Mouse (Mus musculus): ENCODE measurements at regions not wholly inside any gene's neighbourhood (a gene's known extent, or its start where the extent isn't known, plus 50 kb on each side); places are given as distances from the start of the nearest gene placed in this dataset.
A peak's percentile ranks its signal among the peaks of the same experiment; 100 is the strongest.
"Not testable (repeated sequence)": the region's sequence is repeated elsewhere in the genome, so short reads cannot be mapped to it uniquely, and the experiment has no call there.

DNA sequence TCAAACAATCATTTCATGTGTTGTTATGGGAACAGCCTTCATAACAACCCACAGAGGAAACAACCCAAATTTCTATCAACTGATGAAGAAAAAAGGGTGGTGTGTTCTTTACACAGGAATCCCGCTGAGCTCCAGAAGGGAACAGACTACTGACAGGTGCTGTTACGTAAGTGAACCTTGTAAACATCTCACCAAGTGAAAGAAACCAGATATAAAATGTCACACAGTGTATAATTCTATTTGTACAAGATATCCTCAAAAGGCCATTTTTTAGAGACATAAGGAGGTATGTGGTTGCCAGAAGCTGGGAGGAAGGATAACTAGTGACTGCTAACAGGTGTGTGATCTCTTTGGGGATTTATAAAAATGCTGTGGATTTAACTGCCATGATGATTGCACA lies 119.9 kb downstream of the Plod2 start:
- no peak for DNase-seq

DNA sequence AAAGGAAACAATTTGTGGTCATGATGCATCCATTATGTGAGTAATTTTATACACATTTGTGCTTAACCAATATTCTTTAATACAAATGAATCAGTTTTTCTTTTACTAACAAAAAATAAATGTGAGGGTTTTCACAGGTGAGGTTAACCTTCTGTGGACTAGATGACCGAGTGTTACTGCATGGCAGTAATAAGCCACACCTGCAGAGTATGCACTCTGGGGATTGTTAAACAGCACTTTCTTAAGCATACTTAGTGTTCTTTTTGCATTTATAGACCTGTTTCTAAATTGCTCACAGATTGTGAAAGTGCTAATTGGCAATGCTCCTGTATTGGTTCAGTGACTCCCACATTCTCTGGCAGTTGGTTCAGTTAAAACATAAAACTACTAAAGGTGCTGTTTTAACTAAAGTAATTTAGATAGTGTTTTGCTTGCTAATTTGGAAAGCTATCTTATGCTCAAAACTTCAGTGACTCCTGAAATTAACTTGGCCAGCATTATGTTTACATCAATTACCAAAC lies 125.4 kb downstream of the Plod2 start:
- DNase-seq: no peak

DNA sequence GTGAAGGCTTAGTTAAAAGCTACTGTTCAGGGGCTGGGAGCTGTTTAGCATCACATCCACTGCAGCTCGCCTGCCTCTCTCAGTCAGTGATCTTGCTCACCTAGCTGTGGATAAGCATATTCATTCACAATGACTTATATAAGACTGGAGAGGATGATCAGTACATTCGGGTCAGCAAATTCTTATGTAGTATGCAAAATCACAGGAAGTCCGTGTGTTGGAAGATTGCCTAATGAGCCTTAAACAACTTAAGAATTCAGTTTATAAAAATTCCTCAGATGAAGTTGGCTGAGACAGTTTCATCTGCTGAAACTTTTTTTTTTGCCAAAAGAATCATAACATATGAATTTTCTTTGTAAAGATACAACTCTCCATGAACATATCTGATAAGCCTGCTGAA lies 129.9 kb downstream of the Plod2 start:
- no peak for DNase-seq

DNA sequence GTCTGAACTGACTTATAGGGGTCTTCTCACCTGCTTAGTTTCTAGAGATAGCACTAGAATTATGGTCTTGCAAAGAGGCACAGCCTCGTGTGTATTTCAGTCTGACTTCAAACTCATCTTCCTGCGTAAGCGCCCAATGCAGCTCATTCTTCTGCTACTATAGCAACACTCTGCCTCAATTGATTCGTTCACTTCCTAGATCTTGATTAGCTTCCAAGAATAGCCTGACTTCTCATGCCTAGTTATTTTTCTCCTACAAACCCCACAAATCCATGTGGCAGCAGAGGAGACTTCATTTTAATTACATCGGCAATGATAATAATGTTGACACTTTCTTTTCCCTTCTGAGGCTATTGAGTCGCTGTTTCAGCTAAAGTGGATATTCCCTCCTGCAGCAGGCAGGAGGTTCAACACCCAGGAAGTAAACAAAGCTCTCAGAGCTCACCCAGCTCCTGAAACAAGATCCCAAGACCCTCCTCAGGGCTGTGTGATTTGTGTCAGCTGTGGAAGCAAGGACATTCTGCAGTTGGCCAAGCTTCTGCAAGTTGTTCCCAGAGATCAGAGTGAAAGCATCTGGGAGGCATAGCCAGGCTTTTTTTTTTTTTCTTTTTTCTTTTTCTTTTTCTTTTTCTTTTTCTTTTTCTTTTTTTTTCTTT lies 152.5 kb downstream of the Plod2 start:
- DNase-seq: no peak

DNA sequence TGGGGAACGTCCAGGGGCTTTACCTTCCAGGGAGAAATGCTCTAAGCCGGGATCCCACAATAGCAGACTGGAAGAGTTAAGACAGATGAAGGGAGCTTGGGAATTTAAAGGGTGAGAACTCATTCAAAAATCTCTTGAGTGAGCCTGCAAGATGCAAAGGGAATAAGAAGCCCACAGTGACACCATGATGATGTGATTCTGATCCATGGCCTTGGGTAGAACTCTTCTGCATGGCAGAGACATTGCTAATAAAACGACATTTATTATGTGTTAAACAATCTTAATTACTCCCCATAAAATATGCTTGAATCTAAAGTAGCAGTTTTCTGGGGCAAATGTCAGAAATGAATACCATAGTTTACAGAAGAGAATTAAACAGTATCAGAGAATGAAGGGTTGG lies 155.9 kb downstream of the Plod2 start:
- no peak for DNase-seq

DNA sequence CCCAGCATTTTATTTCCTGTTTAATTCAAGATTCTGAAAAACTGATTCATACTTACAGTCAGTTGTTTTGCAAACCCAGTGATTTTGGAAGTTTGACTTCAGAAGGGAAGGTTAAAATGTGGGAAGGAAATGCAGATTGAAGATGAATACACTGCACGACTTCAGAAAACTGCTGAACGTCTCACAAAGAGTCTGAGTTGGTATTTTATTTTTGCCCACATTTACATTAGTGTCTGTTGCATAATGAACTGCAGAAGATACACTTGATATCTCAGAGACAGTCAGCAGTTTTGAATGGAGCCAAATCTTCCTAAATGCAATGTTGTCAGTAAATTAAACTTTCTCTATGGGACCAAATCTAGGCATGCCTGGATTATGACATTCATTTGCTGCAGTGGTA lies 162.7 kb downstream of the Plod2 start:
- DNase-seq: no peak

DNA sequence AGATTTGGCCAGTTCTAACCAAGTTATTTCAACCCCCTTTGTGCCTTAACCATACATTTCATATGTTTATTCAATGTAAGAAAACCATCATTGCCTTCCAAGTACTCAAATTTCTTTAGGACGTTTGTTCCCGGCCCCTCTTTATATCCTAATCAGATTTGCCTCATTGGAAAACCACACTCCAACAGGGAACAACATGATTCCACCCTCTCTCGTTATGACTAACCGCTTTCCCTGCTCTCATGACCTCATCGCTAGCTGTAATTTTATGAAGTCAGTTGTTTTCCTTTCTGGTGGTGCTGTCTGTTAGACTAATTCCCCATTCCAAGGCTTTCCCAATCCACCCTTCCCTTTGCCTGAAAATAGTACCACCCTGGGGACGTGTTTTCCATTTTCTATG lies 165.0 kb downstream of the Plod2 start:
- DNase-seq: no peak

DNA sequence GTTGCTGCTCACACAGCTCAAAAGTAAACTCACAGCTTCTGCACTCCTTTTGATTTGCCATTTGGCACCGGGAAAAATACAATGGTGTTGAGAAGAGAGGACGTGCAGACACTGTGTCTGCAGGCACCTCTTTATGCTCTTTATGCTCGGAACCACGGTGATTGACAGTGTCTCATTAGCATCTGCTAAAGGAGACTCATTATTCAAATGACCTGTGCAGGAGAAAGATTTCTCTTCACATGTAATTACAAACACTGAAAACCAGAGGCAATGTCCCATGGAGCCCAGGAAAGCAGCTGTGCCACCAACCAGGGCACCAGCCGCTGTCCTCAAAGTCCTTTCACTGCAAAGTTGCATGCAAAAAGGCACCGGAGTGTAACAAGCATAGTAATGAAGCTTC lies 175.2 kb downstream of the Plod2 start:
- DNase-seq: no peak

DNA sequence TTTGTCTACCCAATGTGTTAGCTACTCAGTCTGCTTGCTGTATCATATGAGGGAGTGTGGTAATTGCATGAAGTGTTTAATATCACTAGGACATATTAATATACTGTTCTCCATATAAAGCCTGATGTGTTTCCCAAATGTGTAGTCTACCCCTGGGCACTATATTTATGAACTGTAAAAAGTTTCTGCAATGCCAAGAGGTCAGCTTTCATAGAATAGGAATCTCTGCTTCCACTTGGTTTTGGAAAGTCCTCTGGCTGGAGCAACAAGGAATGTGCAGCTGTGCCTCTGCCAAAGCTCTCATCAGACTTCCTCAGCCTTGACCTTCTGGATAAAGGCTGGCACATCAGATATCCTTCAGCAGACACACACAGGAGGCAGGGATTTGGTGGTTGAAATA lies 176.3 kb downstream of the Plod2 start:
- peak; percentile 8 for DNase-seq

DNA sequence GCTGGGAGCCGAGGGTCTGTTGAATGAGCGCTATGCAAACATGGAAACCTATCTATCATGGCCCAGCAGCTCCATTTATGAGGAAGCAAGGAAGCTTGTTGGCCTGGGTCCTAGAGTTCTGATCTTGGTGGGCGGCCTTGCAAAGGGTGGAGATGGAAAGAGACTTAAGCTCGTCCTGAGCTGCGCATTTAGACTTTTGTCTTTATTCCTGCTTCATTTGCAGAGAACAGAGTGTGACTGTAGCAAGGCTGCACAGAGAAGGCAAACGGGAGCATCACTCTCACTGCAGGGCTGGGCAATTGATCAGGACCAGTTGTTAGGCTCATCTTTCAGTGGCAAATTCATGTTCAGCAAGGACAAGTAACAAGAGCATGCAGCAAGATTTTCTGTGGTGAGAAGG lies 177.2 kb downstream of the Plod2 start:
- no peak for DNase-seq

DNA sequence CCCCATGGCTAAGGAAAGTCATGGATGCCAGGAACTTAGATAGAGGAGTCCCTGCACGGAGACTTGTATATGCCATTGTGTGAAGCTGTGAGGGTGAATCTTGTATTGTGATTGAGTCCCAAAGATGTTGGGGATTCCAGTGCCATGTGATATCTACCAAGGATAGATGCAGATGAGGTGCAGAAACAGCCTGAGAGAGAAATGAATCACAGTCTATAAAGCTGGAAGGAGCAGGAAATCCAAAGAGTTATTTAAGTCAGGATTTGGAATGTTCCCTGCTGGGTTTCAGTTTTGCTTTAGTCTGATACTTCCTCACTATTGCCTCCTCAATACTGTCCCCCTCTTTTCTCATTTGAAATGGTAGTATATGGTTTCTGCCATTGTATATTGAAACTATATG lies 186.8 kb downstream of the Plod2 start:
- DNase-seq: no peak

DNA sequence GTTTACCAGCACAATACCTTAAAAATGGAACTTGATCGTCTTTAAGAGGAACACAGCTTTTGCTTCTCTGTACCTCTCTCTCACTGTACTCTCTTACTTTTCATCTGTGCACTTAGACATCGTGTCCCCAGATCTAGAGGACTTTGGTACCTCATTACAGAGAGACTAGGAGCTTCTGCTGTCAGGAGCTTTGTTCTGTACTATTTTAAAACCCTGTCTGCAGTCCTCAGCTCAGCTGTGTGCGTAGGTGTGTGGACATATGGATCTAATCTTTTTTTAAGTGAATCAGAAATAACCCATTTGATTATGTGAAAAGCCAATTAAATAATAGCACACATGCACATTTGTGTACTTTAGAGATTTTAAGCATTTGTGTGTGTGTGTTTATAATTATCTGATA lies 189.4 kb downstream of the Plod2 start:
- DNase-seq: no peak

DNA sequence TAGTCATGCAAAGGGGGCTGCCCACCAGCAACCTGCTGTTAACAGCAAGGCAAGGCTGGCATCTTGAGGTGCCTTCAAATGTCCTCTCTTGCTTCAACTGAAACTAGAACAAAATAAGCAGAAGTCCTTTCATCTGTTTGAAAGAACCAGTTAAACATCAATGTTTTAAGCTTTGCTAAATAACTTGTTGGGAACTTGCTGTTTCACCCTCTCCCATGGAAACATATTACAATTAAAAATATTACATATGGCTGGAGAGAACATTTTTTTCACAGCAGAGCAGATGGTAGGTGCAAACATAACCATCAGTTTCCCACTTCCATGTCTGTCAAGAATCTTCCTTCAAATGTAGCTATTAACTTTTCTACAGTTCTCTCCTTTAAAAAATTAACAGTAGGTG lies 225.5 kb downstream of the Plod2 start:
- no peak for DNase-seq

DNA sequence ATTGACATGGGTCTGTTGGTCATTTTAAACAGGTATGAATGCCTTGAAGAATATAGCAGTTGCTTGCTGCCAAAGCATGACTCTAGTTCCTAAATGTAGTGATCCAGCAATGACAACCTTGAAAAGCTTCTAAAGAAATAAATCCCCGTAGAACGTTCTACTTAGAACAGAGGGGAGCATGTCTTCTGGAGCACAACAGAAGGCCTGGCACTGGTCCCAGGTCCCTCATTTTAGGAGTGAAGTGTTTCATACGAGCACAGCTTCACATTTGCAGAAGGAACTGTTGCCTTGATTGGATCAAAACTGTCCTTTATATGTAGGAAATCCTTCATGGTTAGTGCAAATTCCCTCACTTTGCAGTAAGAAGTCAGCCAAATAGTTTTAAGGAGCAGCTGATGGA lies 226.4 kb downstream of the Plod2 start:
- no peak for DNase-seq

DNA sequence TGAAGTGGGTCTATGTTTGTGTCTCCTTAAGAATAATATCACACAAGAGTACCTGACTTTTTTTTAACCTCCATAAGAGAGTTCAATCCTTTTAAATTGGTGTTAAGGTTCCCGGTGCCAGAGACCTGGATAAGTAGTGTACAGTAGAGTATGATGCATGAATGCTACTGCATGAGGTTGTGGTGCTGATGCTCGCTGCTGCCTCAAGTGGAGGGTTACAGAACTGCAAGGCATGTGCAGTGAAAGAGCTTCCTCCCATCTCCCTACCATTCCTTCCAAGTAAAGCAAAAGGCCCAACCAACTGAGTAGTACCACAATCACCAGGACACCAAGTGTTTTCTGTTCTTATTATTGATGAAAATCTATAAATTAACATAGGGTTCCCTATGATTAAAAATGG lies 227.5 kb downstream of the Plod2 start:
- peak; percentile 8 for DNase-seq

DNA sequence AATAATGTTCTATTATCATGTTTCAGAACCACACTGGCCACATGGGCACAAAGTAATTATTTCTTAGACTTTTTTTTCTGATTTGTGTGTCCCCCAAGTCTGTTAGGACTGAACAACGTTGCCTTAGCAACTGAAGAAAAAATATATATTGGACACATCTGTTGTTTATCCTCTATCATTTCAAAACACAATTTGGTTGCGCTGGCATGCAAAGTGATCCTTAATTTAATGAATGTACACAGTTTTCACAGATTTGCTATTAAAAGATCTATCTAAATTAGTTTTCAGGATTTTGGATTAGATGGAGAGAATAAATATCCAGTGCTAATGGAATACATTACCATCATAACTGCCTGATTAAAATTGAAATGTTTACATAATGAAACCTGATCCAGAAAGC lies 229.0 kb downstream of the Plod2 start:
- DNase-seq: no peak

DNA sequence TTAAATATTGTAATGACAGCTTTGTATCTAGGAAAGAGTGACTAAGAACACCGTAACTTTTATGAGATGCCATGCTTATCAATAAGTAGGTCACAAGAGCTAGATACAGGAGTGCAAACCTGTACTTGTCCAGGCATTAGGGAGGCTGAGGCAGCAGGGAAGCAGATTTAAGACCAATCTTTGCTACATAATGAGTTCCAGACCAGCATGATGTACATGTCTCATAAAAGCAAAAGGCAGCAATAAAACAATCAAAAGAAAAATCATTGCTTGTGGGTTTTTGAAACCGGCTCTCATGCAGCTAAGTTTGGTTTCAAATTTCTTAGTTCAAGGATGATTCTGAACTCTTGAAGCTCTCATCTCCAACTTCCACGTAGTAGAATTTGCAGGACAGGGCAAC lies 229.7 kb downstream of the Plod2 start:
- DNase-seq: no peak

DNA sequence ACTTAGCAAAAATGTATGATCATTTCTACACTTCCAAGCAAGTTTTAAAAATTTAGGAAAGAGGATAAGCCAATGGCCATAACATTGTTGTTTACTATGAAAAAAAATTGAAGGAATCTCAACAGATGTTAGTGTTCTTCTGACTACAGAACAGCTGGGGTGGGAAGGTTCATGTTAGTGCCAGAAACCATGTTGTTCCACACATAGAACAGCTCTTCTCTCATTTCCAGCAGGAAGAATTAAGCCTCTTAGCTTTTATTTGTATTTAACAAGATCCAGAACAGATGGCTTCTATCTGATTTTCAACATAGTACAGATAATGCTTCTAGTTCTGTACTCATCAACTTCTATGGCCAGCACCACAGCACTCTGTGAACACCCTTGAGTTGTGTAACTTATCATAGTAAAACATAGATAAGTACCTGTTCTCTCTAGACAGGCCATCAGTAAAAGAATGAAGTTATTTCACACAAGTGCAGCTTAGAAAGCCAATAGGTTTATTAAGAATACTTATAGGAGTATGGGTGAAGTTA lies 241.0 kb downstream of the Plod2 start:
- DNase-seq: no peak

DNA sequence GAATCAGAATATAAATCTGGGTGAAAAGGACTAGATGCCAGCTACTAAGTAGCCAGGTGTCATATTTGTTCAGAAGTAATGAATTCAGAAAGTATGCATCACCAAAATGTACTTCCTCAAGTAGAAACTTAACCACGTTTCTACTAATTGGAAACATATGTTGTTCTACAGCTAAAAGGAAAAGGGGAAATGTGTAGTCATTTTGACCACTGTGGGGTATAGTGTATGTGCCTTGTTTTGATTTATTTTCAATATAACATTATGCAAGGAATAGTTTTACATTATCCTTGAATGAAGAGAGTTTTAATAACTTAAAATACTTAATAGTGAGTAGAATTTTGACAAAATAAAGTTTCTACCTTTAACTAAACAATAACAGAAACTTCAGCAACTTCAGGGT lies 257.7 kb downstream of the Plod2 start:
- no peak for DNase-seq

DNA sequence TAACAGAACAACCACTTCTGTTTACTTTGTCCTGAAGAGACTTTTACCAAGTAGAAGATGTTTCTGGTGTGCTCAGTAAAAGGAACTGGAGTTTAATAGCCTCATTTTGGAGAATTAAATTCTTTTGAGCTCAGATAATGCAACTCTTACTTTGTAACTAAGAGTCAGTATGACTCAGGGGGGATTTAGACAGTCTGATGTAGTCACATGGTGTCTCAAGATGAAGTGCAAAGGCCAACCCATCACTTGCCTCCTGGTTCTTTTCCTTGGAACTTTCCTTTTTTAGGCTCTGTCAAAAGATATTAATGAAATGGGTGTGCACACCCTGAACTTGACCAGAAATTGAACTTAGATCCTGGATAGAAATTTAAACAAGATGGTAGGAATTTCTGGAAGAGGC lies 267.4 kb downstream of the Plod2 start:
- DNase-seq: no peak

DNA sequence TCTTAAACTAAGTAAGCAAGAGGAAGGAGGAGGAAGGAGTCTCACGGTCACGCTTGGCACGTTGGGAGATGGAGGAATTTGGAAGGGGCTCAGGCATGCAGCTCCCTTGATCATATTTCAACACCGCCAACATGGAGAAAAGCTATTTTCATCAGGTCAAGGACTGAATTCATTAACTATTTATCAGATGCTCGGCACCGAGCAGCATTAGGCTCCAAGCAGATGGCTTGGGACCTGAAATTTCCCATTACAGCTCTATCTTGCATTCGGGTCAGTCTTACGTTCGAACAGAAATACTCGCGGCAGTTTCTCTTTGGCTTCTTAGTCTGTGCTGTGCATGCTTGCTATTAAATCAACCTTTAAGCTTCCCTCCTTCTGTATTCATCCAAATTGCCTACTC lies 278.7 kb downstream of the Plod2 start:
- no peak for DNase-seq

DNA sequence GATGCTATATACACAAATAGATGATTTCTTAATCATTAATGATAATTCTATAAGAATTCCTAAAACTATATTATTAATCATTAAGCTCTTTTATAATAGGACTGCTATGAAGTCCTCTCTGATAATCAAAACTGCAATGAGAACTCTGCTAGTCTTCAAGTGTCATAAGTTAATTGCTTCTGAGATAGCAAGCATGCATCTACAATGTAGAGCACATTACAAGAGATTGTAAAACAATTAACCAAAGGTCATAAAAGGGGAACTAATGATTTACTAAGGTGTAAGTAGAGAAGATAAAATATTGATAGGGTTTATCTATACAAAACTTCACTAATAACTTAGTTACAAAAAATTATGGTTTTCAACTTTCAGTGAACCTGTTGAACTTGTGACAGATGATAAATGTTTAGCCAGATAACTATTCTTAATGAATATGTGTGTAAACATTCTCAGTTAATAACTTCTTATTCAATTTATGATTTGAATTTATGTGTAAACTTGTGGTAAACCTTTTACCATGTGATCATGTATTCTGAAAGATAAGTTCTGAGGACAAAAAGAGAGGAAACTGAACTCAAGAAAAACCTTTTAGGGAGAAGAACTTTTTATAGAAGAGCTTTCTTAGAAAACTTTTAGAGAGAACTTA lies 284.8 kb downstream of the Plod2 start:
- no peak for DNase-seq

DNA sequence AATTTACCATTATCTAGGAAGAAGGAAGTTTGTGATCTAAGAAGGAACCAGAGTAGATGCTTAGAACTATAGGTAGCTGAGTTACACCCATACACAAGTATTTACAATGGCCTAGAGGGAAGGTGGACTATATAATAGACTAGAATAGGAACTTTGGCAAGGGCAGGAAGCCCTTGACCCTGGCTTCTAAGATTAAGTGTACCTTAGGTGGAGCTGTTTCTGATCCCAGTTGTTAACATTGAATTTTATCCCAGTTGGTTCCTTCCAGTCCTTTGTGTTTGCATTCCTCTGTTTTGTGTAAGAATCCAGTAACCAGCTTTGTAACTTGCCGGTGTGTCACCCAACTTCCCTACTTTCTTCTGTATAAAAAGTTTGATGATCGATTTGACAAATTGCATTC lies 294.1 kb downstream of the Plod2 start:
- DNase-seq: not testable (repeated sequence)

DNA sequence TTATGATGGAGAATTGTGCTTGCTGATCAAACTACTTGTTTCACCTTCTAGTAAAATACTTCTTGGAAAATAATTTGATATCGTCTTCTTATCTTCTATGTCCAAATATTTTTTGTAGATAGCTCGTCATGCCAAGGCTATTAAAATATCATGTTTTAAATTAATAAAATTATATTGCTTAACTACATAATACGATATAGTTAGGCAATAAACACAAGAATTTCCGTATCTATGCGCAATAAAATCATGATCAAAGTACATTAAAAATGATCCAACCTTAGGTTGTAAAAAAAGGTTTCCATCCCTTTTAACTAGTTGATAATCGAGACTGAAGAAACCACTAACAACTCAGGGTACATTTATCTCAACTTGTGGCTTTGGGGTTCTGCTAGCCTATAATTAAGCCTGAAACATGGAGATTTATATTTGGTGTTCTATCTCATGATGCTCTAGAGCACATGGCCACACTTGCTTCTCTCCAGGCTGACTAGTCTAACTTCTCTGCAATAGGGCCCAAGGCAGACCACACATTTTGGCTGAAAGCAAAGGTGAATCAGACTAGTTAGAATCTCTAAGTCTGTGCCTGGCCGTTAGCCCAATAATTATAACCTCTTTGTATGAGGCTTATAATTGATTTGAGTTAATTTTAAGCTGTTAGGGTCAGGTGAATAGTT lies 314.5 kb downstream of the Plod2 start:
- no peak for DNase-seq
